Mouse (Mus musculus): ENCODE data around the gene Ctsll3. TPM values are rescaled to one million over a fixed set of nuclear protein-coding genes. Genes with fewer than 3 reads are reported as not detected.

Ctsll3 gene
- total and polyA plus RNA-seq, 3 experiments: not detected

- Histone ChIP-seq H3K79me2 (ENCODE audit: control insufficient read depth, insufficient read depth, low read length, poor library complexity) (no peaks in the 10 kb centered on the region), H3K4me3 (ENCODE audit: control insufficient read depth in 1 of 2, insufficient read depth in 1 of 2, low read depth in 2 of 2, low read length in 2 of 2) (no peak overlapping the region), H3K4me1 (ENCODE audit: control insufficient read depth in 1 of 2, insufficient read depth in 2 of 2, low read length in 2 of 2) (no peaks in the 10 kb centered on the region), H3K27ac (ENCODE audit: control insufficient read depth, low read depth, low read length) (no peak overlapping the region), H3K9me3 (replicated peaks; ENCODE audit: insufficient read depth, low read length) (no peaks in the 10 kb centered on the region), H3K36me3 (ENCODE audit: control insufficient read depth in 1 of 2, insufficient read depth in 2 of 2, low read length in 2 of 2) (no peaks in the 10 kb centered on the region), H3K27me3 (ENCODE audit: control insufficient read depth in 1 of 2, insufficient read depth in 2 of 2, low read length in 2 of 2) (no peaks in the 10 kb centered on the region), H3K9ac (ENCODE audit: control insufficient read depth, low read depth, low read length, poor library complexity, severe bottlenecking) (no peak overlapping the region)
- TF ChIP-seq MXI1 (IDR thresholded peaks at IDR 0.05; ENCODE audit: low read depth, low read length) (no peak), JUND (IDR thresholded peaks at IDR 0.05; ENCODE audit: low read depth, low read length) (no peak)
- DNase-seq (ENCODE audit: low read depth, low spot score): no peak
Measured at GRCm38 (mm10) chr13:60809690-60810089, 7.0 kb upstream of the Ctsll3 start.

- DNase-seq (ENCODE audit: low read depth, low spot score): no peak
- H3K36me3 ChIP-seq (ENCODE audit: control insufficient read depth in 1 of 2, insufficient read depth in 2 of 2, low read length in 2 of 2): no peaks in the 10 kb centered on the region
Measured at GRCm38 (mm10) chr13:60789466-60789865, 13.2 kb downstream of the Ctsll3 start.

GRCm38 (mm10) chr13:60786264-60786663 lies 16.4 kb downstream of the Ctsll3 start, which contains the start of gene BC051665:
BC051665 (minus strand) TSS chr13:60786364.
- Histone ChIP-seq H3K27ac (ENCODE audit: control insufficient read depth, low read depth, low read length) (no peak within 1 kb of the TSS), H3K36me3 (ENCODE audit: control insufficient read depth in 1 of 2, insufficient read depth in 2 of 2, low read length in 2 of 2) (no peaks in the 10 kb centered on the region), H3K9me3 (replicated peaks; ENCODE audit: insufficient read depth, low read length) (no peaks in the 10 kb centered on the region), H3K79me2 (ENCODE audit: control insufficient read depth, insufficient read depth, low read length, poor library complexity) (no peaks in the 10 kb centered on the region), H3K4me1 (ENCODE audit: control insufficient read depth in 1 of 2, insufficient read depth in 2 of 2, low read length in 2 of 2) (no peaks in the 10 kb centered on the region), H3K9ac (ENCODE audit: control insufficient read depth, low read depth, low read length, poor library complexity, severe bottlenecking) (no peak within 1 kb of the TSS), H3K4me3 (ENCODE audit: control insufficient read depth in 1 of 2, insufficient read depth in 1 of 2, low read depth in 2 of 2, low read length in 2 of 2) (no peak within 1 kb of the TSS), H3K27me3 (ENCODE audit: control insufficient read depth in 1 of 2, insufficient read depth in 2 of 2, low read length in 2 of 2) (no peaks in the 10 kb centered on the region)
- TF ChIP-seq MEF2A (IDR thresholded peaks at IDR 0.05; ENCODE audit: extremely low read depth, insufficient replicate concordance, low read depth, low read length, poor library complexity, severe bottlenecking): no peak
- TF ChIP-seq TBP (IDR thresholded peaks at IDR 0.05; ENCODE audit: low read depth, low read length): no peak
- no peak for TF ChIP-seq CHD1 (IDR thresholded peaks at IDR 0.05; ENCODE audit: low read depth, low read length)
- no peak for DNase-seq (ENCODE audit: low read depth, low spot score)

More at GRCm38 (mm10) chr13:60789466-60789865, 13.2 kb downstream of the Ctsll3 start:
- TF ChIP-seq MEF2A (IDR thresholded peaks at IDR 0.05; ENCODE audit: extremely low read depth, insufficient replicate concordance, low read depth, low read length, poor library complexity, severe bottlenecking): no peak
- no peak for TF ChIP-seq CTCF (IDR thresholded peaks at IDR 0.05 in 2 of 3, conservative IDR thresholded peaks at IDR 0.05 in 1 of 3; ENCODE audit: control insufficient read depth in 1 of 3, insufficient read depth in 1 of 3, low read depth in 2 of 3, low read length in 3 of 3, poor library complexity in 1 of 3, severe bottlenecking in 1 of 3)
- TF ChIP-seq UBTF (IDR thresholded peaks at IDR 0.05; ENCODE audit: borderline replicate concordance, insufficient read depth, low read depth, low read length): no peak
- TF ChIP-seq E2F4 (IDR thresholded peaks at IDR 0.05; ENCODE audit: borderline replicate concordance, low read depth, low read length): no peak
- no peak for TF ChIP-seq TAL1 (IDR thresholded peaks at IDR 0.05; ENCODE audit: low read length)
- no peak for TF ChIP-seq ZMIZ1 (IDR thresholded peaks at IDR 0.05; ENCODE audit: low read depth, low read length)
- TF ChIP-seq TCF12 (IDR thresholded peaks at IDR 0.05; ENCODE audit: low read depth, low read length): no peak
- no peak for TF ChIP-seq NRF1 (IDR thresholded peaks at IDR 0.05; ENCODE audit: insufficient read depth, low read depth, low read length, poor library complexity, severe bottlenecking)
- TF ChIP-seq EP300 (IDR thresholded peaks at IDR 0.05; ENCODE audit: low read depth in 1 of 2, low read length in 2 of 2): no peak
- no peak for TF ChIP-seq ETS1 (IDR thresholded peaks at IDR 0.05; ENCODE audit: low read depth, low read length)
- no peak for TF ChIP-seq SIN3A (IDR thresholded peaks at IDR 0.05; ENCODE audit: low read length)
- TF ChIP-seq MAX (IDR thresholded peaks at IDR 0.05; ENCODE audit: low read length): no peak
- TF ChIP-seq KAT2A (conservative IDR thresholded peaks at IDR 0.05; ENCODE audit: low read depth, low read length): no peak
- TF ChIP-seq BHLHE40 (IDR thresholded peaks at IDR 0.05; ENCODE audit: borderline replicate concordance, low read depth, low read length): no peak
- TF ChIP-seq POLR2AphosphoS5 (IDR thresholded peaks at IDR 0.05; ENCODE audit: borderline replicate concordance, low read depth, low read length): no peak
- H3K27ac ChIP-seq (ENCODE audit: control insufficient read depth, low read depth, low read length): no peak overlapping the region
- no peaks in the 10 kb centered on the region for H3K27me3 ChIP-seq (ENCODE audit: control insufficient read depth in 1 of 2, insufficient read depth in 2 of 2, low read length in 2 of 2)
- H3K79me2 ChIP-seq (ENCODE audit: control insufficient read depth, insufficient read depth, low read length, poor library complexity): no peaks in the 10 kb centered on the region
- no peaks in the 10 kb centered on the region for H3K9me3 ChIP-seq (replicated peaks; ENCODE audit: insufficient read depth, low read length)
- no peak overlapping the region for H3K9ac ChIP-seq (ENCODE audit: control insufficient read depth, low read depth, low read length, poor library complexity, severe bottlenecking)
- H3K4me3 ChIP-seq (ENCODE audit: control insufficient read depth in 1 of 2, insufficient read depth in 1 of 2, low read depth in 2 of 2, low read length in 2 of 2): no peak overlapping the region
- H3K4me1 ChIP-seq (ENCODE audit: control insufficient read depth in 1 of 2, insufficient read depth in 2 of 2, low read length in 2 of 2): no peaks in the 10 kb centered on the region

Data from MEL (cell line).